Mouse (Mus musculus): ENCODE data around the gene Arhgdia.

Gene Arhgdia

DNA sequence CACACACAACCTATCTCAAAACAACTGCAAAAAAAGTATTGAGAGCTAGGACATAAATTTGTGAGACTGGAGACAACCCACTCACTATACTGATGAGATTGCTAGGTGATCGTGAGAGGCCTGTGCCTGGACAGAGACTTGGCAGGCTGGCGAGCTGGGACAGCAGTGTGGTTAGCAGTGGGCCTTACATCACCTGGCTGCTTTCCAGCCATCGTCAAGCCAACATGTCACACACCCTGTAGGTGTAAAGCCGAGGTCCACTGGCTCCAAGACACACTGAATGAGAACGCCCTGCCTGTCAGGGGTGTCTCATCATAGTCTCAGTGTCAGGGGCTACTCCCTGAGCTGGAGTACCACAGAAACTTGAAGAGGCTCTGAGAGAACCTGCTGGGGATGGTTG is 28.7 kb downstream of the Arhgdia start:
- WGBS, result 64% methylated on average over 5 of the region's 5 CpGs

- WGBS, result 95% methylated on average over 28 of the region's 28 CpGs
Measured at GRCm38 (mm10) chr11:120550810-120551440, 30.5 kb downstream of the Arhgdia start, which contains the start of gene Ppp1r27. Gene Ppp1r27, minus strand, starts transcription at chr11:120551132.

GRCm38 (mm10) chr11:120549986-120550809 is 31.2 kb downstream of the Arhgdia start:
- 66% methylated on average over 11 of the region's 11 CpGs for WGBS

GRCm38 (mm10) chr11:120549168-120549945 is 32.1 kb downstream of the Arhgdia start, which contains the start of gene Mcrip1:
Gene Mcrip1, minus strand, starts transcription at chr11:120549727.
- under 1% methylated on average over 86 of the region's 87 CpGs for WGBS

GRCm38 (mm10) chr11:120548786-120549167 is 32.6 kb downstream of the Arhgdia start:
- 9% methylated on average over 7 of the region's 7 CpGs for WGBS

DNA sequence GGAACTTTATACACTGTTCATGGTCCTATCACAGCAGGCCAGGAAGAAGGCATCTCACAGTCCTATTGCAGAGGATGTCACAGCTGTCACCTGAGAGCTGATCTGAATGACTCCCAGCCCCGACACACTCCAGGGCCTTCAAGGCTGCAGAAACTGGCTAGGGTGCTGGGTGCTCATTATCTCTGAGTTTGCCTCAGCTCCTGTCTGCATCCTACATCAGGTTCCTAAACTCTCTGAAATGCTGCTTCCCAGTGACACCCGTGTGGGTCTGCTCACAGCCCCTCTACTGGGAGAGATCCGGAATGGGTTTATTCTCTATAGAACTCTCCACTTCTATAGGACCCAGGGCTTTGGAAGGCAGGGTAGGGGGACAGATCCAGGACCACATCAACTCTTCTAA is 33.2 kb downstream of the Arhgdia start:
- 70% methylated on average over 3 of the region's 3 CpGs for WGBS

- 46% methylated on average over 2 of the region's 2 CpGs for WGBS
Measured at GRCm38 (mm10) chr11:120547469-120547868, 34.0 kb downstream of the Arhgdia start.

DNA sequence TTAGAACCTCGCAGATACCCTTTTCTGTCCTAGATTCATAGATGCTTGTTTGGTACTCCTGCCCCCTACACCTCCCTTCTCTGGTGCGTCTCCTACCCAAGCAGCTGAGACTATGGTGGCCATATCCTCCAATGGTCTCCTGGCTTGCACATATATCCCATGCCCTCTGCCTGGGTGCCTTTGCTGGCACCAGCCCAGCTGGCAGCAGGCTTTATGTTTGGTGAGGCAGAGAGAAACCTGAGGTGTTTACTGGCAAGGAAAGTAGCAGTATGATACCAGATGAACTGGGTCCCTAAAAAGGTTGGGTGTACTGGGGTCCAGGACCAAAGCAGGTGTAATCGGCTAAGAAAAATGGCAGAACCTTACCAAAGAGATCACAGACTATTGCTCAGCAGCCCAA is 35.5 kb downstream of the Arhgdia start:
- WGBS, result 94% methylated on average over 3 of the region's 3 CpGs

GRCm38 (mm10) chr11:120542376-120542775 is 39.0 kb downstream of the Arhgdia start:
- WGBS, result 87% methylated on average over 6 of the region's 6 CpGs

- 46% methylated on average over 4 of the region's 4 CpGs for WGBS
Measured at GRCm38 (mm10) chr11:120541907-120542306, 39.5 kb downstream of the Arhgdia start.

- WGBS, result 47% methylated on average over 10 of the region's 10 CpGs
Measured at GRCm38 (mm10) chr11:120539285-120540014, 42.0 kb downstream of the Arhgdia start.

- 68% methylated on average over 8 of the region's 8 CpGs for WGBS
Measured at GRCm38 (mm10) chr11:120538955-120539284, 42.5 kb downstream of the Arhgdia start.

DNA sequence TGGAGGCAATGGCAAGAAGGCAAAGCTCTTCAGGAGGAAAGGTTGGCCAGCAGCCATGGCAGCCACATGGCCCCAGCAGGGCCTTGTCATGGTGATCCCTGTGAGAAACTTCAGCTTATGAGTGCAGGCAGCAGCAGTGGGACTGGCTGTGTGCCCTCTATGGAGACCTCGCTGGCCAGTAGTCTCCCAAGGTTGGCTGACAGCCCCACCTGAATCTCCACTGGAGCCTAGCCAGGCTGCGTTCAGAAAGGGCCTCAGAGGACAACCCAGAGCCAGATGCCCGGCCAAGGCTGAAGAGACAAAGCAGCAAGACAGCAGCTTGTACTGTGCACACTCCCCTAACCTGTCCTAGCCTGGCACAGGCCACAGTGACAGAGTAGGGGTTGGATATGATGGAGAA is 42.9 kb downstream of the Arhgdia start:
- WGBS, result 54% methylated on average over 3 of the region's 3 CpGs

GRCm38 (mm10) chr11:120535804-120536203 is 45.6 kb downstream of the Arhgdia start:
- 77% methylated on average over 3 of the region's 3 CpGs for WGBS

- WGBS, result 90% methylated on average over 3 of the region's 3 CpGs
Measured at GRCm38 (mm10) chr11:120535145-120535544, 46.3 kb downstream of the Arhgdia start.

- 91% methylated on average over 8 of the region's 8 CpGs for whole genome bisulfite sequencing
Measured at GRCm38 (mm10) chr11:120534093-120534492, 47.3 kb downstream of the Arhgdia start.

- 27% methylated on average over 9 of the region's 9 CpGs for WGBS
Measured at GRCm38 (mm10) chr11:120531646-120532045, 49.8 kb downstream of the Arhgdia start.

GRCm38 (mm10) chr11:120530085-120530964 is 51.1 kb downstream of the Arhgdia start, which contains the start of gene Gcgr:
Gene Gcgr, plus strand, starts transcription at chr11:120530699.
- WGBS, result 12% methylated on average over 59 of the region's 62 CpGs

GRCm38 (mm10) chr11:120528903-120529302 is 52.5 kb downstream of the Arhgdia start:
- WGBS, result 73% methylated on average over 4 of the region's 4 CpGs
